Mouse (Mus musculus) frontal cortex, postnatal 36 days (tissue): Measurements from ENCODE around the gene Syt12.

Experiments
- DNase-seq, 2 experiments: peaks; one replicate each; pipeline ENCODE4 v3.0.0; 2022; ENCODE audit warnings: low spot score in 2 of 2

The Syt12 gene

DNA sequence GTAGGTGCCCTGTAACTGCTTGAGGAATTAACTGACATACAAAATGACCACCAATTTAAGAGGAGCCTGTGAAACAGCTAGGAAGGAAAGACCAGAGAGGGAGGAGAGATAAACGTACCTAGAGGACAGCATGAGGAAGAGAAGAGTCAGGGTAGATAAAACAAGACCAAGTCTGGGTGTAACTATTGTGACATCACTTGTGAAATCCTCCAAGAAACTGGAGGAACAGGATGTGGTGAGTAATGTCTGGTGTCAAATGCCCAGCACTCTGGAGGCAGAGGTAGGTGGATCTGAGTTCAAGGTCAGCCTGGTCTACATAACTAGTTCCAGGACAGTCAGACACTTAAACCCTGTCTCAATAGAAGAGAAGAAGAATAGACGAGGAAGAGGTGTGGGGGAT, 68.2 kb downstream of the Syt12 start:
- DNase-seq, result no peak

DNA sequence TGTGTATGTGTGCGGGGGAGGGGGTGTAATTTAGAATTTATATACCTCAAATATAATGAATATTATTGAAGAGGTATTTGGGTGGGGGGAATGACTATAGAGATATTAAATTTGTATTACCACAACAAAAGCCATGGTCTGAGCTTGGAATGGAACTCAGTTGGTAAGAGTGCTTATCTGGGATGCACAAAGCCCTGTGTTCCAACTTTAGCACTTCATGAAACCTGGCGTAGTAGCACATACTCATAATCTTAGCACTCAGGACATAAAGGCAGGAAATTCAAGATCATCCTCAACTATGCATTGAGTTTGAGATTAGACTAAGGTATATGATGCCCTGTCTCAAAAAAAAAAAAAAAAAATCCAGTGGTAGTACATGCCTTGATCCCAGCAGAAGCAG, 72.4 kb downstream of the Syt12 start:
- DNase-seq, result no peak

DNA sequence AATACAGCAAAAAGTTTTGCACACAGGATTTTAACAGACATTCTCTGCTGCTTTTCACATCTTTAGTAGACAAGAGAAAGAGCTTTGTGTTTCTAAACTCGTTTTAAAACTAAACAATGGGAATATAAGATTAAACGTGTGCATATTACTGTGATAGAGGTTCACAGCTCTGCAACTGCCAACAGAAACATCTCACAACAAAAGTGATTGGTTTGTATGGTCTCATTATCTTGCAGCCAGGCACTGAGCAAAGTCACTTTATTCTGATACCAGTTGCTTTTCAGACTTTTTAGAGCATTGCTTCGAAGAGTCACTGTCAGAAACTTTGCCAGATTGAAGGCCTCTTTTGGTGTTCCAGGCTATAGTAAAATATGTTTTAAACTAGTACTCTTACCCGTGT, 78.3 kb downstream of the Syt12 start:
- DNase-seq, result no peak

DNA sequence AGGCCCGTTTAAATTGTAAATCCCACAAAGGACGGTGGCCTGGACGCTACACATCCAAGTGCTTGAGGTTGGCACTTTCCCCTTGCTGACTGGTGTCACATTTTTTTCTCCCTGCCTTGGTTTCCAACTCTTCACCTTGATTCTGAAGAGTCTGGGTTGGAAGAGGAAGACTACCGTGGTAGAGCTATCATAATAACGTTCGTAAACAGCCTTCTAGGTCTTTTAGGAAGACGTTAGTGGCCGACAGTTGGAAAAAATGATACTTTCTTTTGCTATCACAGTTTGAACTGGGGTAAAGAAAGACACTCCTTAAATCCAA, 78.7 kb downstream of the Syt12 start:
- DNase-seq, result no peak

DNA sequence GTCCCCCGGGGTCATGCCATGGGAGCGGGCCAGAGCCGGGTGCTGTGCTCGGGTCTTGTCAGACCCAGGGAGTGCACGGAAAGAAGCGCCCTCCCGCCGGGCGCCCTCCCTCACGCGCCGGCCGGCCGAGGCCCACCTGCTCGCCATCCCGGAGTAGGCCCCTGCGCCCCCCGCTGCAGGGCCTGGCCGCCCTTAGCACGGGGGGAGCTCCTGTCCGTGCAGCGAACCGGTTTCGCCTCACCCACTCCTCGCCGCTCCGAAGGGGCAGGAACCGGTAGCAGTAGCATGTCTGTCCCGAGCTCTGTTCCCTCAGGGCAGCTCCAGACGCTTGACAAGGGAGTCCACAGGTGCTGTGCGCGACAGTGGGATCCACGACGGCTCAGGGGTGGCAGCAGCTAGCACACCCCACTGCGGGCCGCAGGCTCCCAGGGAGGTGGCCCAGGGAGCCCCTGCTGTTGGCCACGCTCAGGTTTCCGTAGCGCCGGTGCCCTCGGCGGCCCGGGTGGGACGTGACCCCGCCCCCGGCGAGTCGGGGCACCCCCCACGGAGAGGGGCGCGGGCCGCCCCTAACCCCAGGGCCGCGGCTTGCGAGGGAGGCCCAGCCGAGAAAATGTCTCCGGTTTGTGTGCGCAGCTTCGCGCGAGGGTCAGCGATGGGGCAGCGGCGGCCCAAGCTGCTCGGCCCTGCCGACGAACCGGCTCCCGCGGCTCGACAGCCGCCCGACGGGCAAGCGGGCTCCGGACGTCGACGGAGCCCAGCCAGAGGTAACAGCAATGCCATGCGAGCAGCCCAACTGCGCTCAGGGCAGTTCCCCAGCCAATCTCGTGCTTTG, 79.2 kb downstream of the Syt12 start, which contains the start of gene Kdm2a:
Gene Kdm2a, minus strand, starts transcription at position 488 of the 832 bp plus-strand sequence.
- peak; percentile 50 for DNase-seq

DNA sequence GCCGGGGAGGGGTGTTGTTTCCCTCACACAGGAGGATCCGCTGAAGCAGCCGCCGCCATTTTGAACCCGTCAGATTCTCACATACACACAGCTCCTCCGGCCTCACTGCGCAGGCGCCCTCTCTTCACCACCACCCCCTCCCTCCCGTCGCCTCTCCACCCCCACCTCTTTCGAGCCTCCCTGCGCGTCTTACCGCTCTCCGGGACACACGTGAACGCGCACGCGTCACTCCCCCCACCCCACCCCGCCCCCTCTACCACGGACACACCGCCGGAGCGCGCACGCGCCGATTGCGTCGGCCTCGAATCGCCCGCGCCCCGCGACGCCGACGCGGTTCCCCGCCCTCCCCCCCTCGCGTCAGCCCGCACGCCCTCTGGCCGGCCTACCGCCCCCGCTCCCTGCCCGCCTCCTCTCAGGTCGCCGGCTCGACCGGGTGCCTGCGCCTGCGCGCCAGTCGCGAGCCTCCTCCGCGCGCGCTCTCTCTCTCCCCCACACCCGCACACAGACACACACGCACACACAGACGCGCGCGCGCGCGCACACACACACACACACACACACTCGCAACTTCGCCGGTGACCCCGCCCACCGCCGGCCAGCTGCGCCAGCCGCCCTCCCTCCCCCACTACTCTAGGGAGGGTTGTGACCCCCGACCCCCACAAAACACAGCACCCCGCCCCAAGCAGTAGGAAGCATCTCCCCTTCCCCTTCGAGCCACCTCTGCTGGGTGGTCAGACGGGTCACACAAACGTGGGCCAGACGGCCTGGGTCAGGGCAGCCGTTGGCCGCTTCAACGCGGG, 80.0 kb downstream of the Syt12 start:
- DNase-seq, result peak; percentile 93 to 94

DNA sequence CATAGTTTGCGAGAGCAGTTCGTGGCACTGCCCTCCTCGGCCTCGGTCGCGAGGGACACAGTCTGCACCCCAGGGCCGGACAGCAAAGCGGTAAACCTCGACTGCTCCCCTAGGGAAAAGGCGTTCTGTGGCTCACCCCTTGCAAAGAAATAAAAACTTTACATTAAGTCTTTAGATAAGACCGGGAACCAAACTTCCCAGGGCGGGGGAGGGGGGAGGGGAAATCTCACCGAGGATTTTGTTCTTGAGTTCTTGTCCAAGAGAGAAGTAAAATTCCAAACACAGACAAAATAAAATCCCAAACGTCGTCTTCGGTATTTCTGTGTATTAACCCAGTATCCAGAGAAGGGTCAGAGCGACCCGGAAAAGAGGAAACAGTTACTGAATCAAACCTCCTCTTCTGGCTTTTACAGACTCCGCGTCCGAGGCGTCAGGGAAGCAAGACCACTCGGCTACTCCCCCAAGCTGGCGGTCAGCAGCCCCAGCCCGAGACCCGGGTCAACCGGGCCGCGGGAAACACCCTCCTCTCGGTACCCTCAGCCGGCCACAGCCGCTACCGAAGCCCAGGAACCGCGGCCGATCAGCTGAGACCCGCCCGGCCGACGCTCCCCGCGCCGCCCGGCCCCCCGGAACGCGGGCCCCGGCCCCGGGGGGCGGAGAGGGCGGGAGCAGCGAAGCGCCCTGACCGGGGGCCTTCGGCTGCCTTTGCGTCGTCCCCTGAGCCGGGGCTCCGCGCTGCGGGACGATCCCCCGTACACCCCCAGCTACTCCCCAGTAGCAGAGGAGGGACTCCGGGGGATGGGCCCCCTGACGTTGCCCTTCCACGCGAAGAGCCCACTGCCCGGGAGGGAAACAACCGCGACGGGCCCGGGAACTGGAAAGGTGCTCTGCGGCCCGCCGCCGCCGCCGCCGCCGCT, 80.9 kb downstream of the Syt12 start:
- peak; percentile 9 to 12 for DNase-seq
